In the genomic region with DNA sequence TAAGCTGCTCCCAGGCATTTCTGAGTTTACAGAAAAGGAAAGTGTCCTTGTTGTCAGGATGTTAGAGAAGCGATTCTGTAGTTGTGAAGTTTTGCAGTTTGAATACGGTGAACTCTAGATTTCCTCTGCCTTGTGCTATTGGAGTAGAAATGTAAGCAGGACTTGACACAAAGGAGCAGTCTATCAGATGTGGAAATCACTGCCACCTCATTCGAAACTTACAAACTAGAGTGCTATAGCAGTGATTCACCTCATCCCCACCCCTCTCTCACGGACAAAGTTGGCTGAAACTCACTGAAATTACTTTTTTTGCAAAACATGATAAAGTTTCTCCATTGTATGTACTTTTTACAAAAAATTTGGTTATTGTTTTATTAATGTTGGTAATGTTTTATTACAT, we compare ENCODE assay signal across 9 mouse cellular contexts. TPM values are rescaled to one million over a fixed set of nuclear protein-coding genes. Genes with fewer than 3 reads are reported as not detected.
A peak's percentile ranks its signal among the peaks of the same experiment; 100 is the strongest.
DNase-seq lines count a peak whose midpoint lies in the region; ATAC-seq and TF ChIP-seq lines count a peak whose summit lies in the region.
"Had no signal": no experiment of that assay in that cellular context is flagged by ENCODE, and none has a peak within 500 bp of the region (broad histone marks: within the 10 kb centered on the region; RNA-seq: fewer than 3 reads in every experiment).

No protein-coding gene starts in this region.

- intact Hi-C loops in heart, postnatal 25 days (cut with DNase I) = no loop called here
- intact Hi-C loops in left cerebral cortex, postnatal 4 days (cut with DNase I) = no loop called here

- H3K4me1 ChIP-seq in heart, embryonic 14.5 days (ENCODE audit: control insufficient read depth in 2 of 2, insufficient read depth in 2 of 2, low read length in 2 of 2) = peaks cover 0 to 16% of the 10 kb centered on the region in 2 experiments; a peak in 2 of 4 replicates
- peaks cover 29% of the 10 kb centered on the region for H3K4me1 ChIP-seq in bone marrow macrophage, adult 2 months (ENCODE audit: control insufficient read depth, insufficient read depth, low read length)
- peaks cover 15% of the 10 kb centered on the region for H3K4me1 ChIP-seq in hindbrain, postnatal 0 days (ENCODE audit: insufficient read depth, low read length)
- H3K4me1 ChIP-seq in midbrain, embryonic 13.5 days (replicated peaks) = peaks cover 26% of the 10 kb centered on the region

- DNase-seq in heart, postnatal 25 days (ENCODE audit: low spot score) = no peak
- no peak for DNase-seq in hindbrain, postnatal 0 days (ENCODE audit: low spot score)
- no peak for DNase-seq in left cerebral cortex, postnatal 4 days
- no peak for DNase-seq in layer of hippocampus, adult 11-12 months (ENCODE audit: low spot score)
- DNase-seq in embryo, embryonic 11 days = no peak
- DNase-seq: lung, postnatal 14 days had no signal

- peak overlapping the region in 1 of 2 experiments; percentile 92; a peak in 1 of 4 replicates for H3K4me3 ChIP-seq in heart, embryonic 14.5 days (ENCODE audit: control insufficient read depth in 1 of 2, insufficient read depth in 1 of 2, low read depth in 1 of 2, low read length in 2 of 2)
- H3K4me3 ChIP-seq in bone marrow macrophage, adult 2 months (ENCODE audit: insufficient read depth, low read length) = peak overlapping the region; percentile 77
- peak overlapping the region; percentile 93; the same call in 1 of the 2 replicates for H3K4me3 ChIP-seq in hindbrain, postnatal 0 days (ENCODE audit: low read length)
- peak overlapping the region; percentile 63 for H3K4me3 ChIP-seq in midbrain, embryonic 13.5 days (replicated peaks)

- H3K27me3 ChIP-seq in heart, embryonic 14.5 days (ENCODE audit: control insufficient read depth, insufficient read depth, low read length) = no peaks in the 10 kb centered on the region; the same call in 1 of the 2 replicates
- H3K27me3 ChIP-seq in hindbrain, postnatal 0 days (ENCODE audit: insufficient read depth, low read length) = no peaks in the 10 kb centered on the region
- peaks cover 20% of the 10 kb centered on the region for H3K27me3 ChIP-seq in midbrain, embryonic 13.5 days

- H3K9me3 ChIP-seq in heart, embryonic 14.5 days (ENCODE audit: control insufficient read depth, low read length) = no peaks in the 10 kb centered on the region
- H3K9me3 ChIP-seq in hindbrain, postnatal 0 days (ENCODE audit: low read length) = no peaks in the 10 kb centered on the region
- H3K9me3 ChIP-seq in midbrain, embryonic 13.5 days = no peaks in the 10 kb centered on the region

- peak overlapping the region; percentile 80 for H3K4me2 ChIP-seq in heart, embryonic 14.5 days (ENCODE audit: low read length)
- peak overlapping the region; percentile 90 for H3K4me2 ChIP-seq in hindbrain, postnatal 0 days (ENCODE audit: low read depth, low read length)
- peak overlapping the region; percentile 95 for H3K4me2 ChIP-seq in midbrain, embryonic 13.5 days (replicated peaks)

- TF ChIP-seq CTCF in bone marrow macrophage, adult 2 months (IDR thresholded peaks at IDR 0.05; ENCODE audit: low read depth, low read length) = no peak
- no peak for TF ChIP-seq CTCF in hindbrain, postnatal 0 days (IDR thresholded peaks at IDR 0.05; ENCODE audit: low read depth)

- no peak overlapping the region for H3K9ac ChIP-seq in heart, embryonic 14.5 days (ENCODE audit: low read length)
- no peak overlapping the region for H3K9ac ChIP-seq in hindbrain, postnatal 0 days (replicated peaks; ENCODE audit: low read length)
- H3K9ac ChIP-seq in midbrain, embryonic 13.5 days (replicated peaks) = no peak overlapping the region

- no peak for ATAC-seq in heart, embryonic 14.5 days (ENCODE audit: insufficient number of reproducible peaks, insufficient read depth, low FRiP score, low read depth)
- no peak for ATAC-seq in hindbrain, postnatal 0 days
- ATAC-seq in midbrain, embryonic 13.5 days = no peak

- H3K36me3 ChIP-seq in heart, embryonic 14.5 days (ENCODE audit: control insufficient read depth, insufficient read depth, low read length) = no peaks in the 10 kb centered on the region
- H3K36me3 ChIP-seq in hindbrain, postnatal 0 days (ENCODE audit: insufficient read depth, low read length) = no peaks in the 10 kb centered on the region
- H3K36me3 ChIP-seq in midbrain, embryonic 13.5 days = no peaks in the 10 kb centered on the region

- TF ChIP-seq POLR2A in bone marrow macrophage, adult 2 months (IDR thresholded peaks at IDR 0.05; ENCODE audit: borderline replicate concordance, low read depth, low read length) = no peak

- 80% methylated on average over 4 of the region's 4 CpGs for WGBS in heart, embryonic 14.5 days
- WGBS in hindbrain, postnatal 0 days = 89% methylated on average over 4 of the region's 4 CpGs
- 90% methylated on average over 4 of the region's 4 CpGs for WGBS in midbrain, embryonic 13.5 days

- H3K27ac ChIP-seq in heart, embryonic 14.5 days (replicated peaks in 1 of 2; ENCODE audit: control insufficient read depth in 1 of 2, insufficient read depth in 1 of 2, low read depth in 2 of 2, low read length in 2 of 2) = no peak overlapping the region
- H3K27ac ChIP-seq in bone marrow macrophage, adult 2 months (ENCODE audit: insufficient read depth, low read depth, low read length) = no peak overlapping the region
- no peak overlapping the region for H3K27ac ChIP-seq in hindbrain, postnatal 0 days
- no peak overlapping the region for H3K27ac ChIP-seq in midbrain, embryonic 13.5 days

RNA-seq across cellular contexts. Expression of a gene that starts 1.3 kb away (rescaled TPM):
- polyA plus RNA-seq in heart, embryonic 14.5 days (2014; fragmentation: Nextera tagmentation; extraction: Ambion mirVana) = 140 and 148 TPM in 2 replicates
- 100 to 1,000 TPM; 128 to 129 TPM for total RNA-seq in heart, postnatal 25 days (2021)
- polyA plus RNA-seq in bone marrow macrophage, adult 2 months (2012; ENCODE audit: insufficient read depth, insufficient read length, missing spikeins) = 51.9 and 52.7 TPM in 2 replicates
- 78.2 and 118 TPM in 2 replicates for total RNA-seq in hindbrain, postnatal 0 days (2014; rRNA removed)
- polyA plus RNA-seq in hindbrain, postnatal 0 days (2015; fragmentation: Nextera tagmentation; extraction: Ambion mirVana) = 235 and 244 TPM in 2 replicates
- 150 and 167 TPM in 2 replicates for polyA plus RNA-seq in midbrain, embryonic 13.5 days (2015; fragmentation: Nextera tagmentation; extraction: Ambion mirVana)
- total RNA-seq in left cerebral cortex, postnatal 4 days (2021) = 10 to 100 TPM; 74.6 to 84.8 TPM

RNA-seq across cellular contexts. Expression of a gene that starts 1.4 kb away (rescaled TPM):
- 12.0 and 12.3 TPM in 2 replicates for polyA plus RNA-seq in heart, embryonic 14.5 days (2014; fragmentation: Nextera tagmentation; extraction: Ambion mirVana)
- total RNA-seq in heart, postnatal 25 days (2021) = 10 to 100 TPM; 16.3 to 16.7 TPM
- 12.0 and 12.6 TPM in 2 replicates for polyA plus RNA-seq in bone marrow macrophage, adult 2 months (2012; ENCODE audit: insufficient read depth, insufficient read length, missing spikeins)
- total RNA-seq in hindbrain, postnatal 0 days (2014; rRNA removed) = 13.4 and 13.9 TPM in 2 replicates
- polyA plus RNA-seq in hindbrain, postnatal 0 days (2015; fragmentation: Nextera tagmentation; extraction: Ambion mirVana) = 10.6 and 11.9 TPM in 2 replicates
- 13.8 and 14.9 TPM in 2 replicates for polyA plus RNA-seq in midbrain, embryonic 13.5 days (2015; fragmentation: Nextera tagmentation; extraction: Ambion mirVana)
- total RNA-seq in left cerebral cortex, postnatal 4 days (2021) = 10 to 100 TPM; 28.6 to 32.2 TPM
